Mouse (Mus musculus): ENCODE measurements around the gene Carns1.

- no peak for TF ChIP-seq CTCF (IDR thresholded peaks at IDR 0.05; ENCODE audit: insufficient read depth, low read length)
- no peak for TF ChIP-seq POLR2A (IDR thresholded peaks at IDR 0.05; ENCODE audit: borderline replicate concordance, extremely low read depth, low read depth, low read length)
Measured at GRCm38 (mm10) chr19:4192251-4192985, 17.1 kb upstream of the Carns1 start.
